Mouse (Mus musculus): ENCODE results near the gene Dgki. TPM values are rescaled to one million over a fixed set of nuclear protein-coding genes. Genes with fewer than 3 reads are reported as not detected.

Gene Dgki
- total and polyA plus RNA-seq, 3 experiments, result not detected

DNA sequence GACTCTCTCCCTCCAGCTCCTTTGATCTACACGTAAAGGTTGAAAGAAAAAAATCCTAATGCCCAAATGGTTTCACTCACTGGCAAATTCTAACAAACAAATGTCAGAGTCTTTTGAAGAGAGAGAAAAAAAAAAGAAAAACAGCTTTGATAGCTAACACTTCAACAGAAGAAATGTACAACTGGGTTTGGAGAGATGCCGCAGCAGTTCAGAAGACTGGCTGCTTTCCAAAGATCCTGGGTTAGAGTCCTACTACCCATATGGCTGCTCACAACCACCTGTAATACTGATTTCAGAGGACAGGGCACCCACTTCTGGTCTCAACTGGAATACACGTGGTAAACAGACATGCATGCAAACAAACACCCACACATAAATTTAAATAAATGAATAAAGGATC, 309.8 kb downstream of the Dgki start:
- no peaks in the 10 kb centered on the region for H3K36me3 ChIP-seq (ENCODE audit: control insufficient read depth in 1 of 2, insufficient read depth in 2 of 2, low read length in 2 of 2)

DNA sequence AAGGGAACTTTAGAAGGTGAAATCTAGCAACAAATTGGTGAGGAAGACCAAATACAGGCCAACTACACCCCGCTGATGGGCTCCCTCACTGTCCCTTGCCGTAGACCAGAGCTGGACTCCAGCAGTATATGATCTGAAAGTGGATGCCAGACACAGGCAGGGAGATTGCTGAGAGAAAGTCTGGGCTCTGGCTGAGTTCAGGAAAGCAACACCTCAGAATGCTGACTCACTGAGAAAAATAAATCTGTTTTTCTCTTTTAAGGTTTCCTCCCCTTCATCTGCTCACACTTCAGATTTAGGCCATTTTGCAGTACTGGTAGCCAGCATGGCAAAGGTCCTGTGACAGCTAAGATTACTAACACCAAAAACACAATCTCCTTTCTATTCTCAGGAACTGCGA, 311.2 kb downstream of the Dgki start:
- Histone ChIP-seq H3K4me1 (ENCODE audit: control insufficient read depth in 1 of 2, insufficient read depth in 2 of 2, low read length in 2 of 2) (no peaks in the 10 kb centered on the region), H3K36me3 (ENCODE audit: control insufficient read depth in 1 of 2, insufficient read depth in 2 of 2, low read length in 2 of 2) (no peaks in the 10 kb centered on the region), H3K9ac (ENCODE audit: control insufficient read depth, low read depth, low read length, poor library complexity, severe bottlenecking) (no peak overlapping the region), H3K4me3 (ENCODE audit: control insufficient read depth in 1 of 2, insufficient read depth in 1 of 2, low read depth in 2 of 2, low read length in 2 of 2) (no peak overlapping the region), H3K79me2 (ENCODE audit: control insufficient read depth, insufficient read depth, low read length, poor library complexity) (no peaks in the 10 kb centered on the region), H3K9me3 (replicated peaks; ENCODE audit: insufficient read depth, low read length) (no peaks in the 10 kb centered on the region), H3K27me3 (ENCODE audit: control insufficient read depth in 1 of 2, insufficient read depth in 2 of 2, low read length in 2 of 2) (no peaks in the 10 kb centered on the region), H3K27ac (ENCODE audit: control insufficient read depth, low read depth, low read length) (no peak overlapping the region)
- no peak for DNase-seq (ENCODE audit: low read depth, low spot score)
- no peak for TF ChIP-seq NRF1 (IDR thresholded peaks at IDR 0.05; ENCODE audit: insufficient read depth, low read depth, low read length, poor library complexity, severe bottlenecking)
- TF ChIP-seq CHD1 (IDR thresholded peaks at IDR 0.05; ENCODE audit: low read depth, low read length), result no peak
- TF ChIP-seq RAD21 (IDR thresholded peaks at IDR 0.05; ENCODE audit: low read depth, low read length), result no peak
- no peak for TF ChIP-seq EP300 (IDR thresholded peaks at IDR 0.05; ENCODE audit: low read depth in 1 of 2, low read length in 2 of 2)
- no peak for TF ChIP-seq ZC3H11A (IDR thresholded peaks at IDR 0.05; ENCODE audit: low read depth, low read length)
- TF ChIP-seq KAT2A (conservative IDR thresholded peaks at IDR 0.05; ENCODE audit: low read depth, low read length), result no peak
- TF ChIP-seq E2F4 (IDR thresholded peaks at IDR 0.05; ENCODE audit: borderline replicate concordance, low read depth, low read length), result no peak
- no peak for TF ChIP-seq BHLHE40 (IDR thresholded peaks at IDR 0.05; ENCODE audit: borderline replicate concordance, low read depth, low read length)
- no peak for TF ChIP-seq ZKSCAN1 (IDR thresholded peaks at IDR 0.05; ENCODE audit: low read depth, low read length)

More for the DNA sequence above, 309.8 kb downstream of the Dgki start:
- no peak for DNase-seq (ENCODE audit: low read depth, low spot score)
- TF ChIP-seq MYB (IDR thresholded peaks at IDR 0.05; ENCODE audit: low read depth, low read length) (no peak), TCF12 (IDR thresholded peaks at IDR 0.05; ENCODE audit: low read depth, low read length) (no peak), ETS1 (IDR thresholded peaks at IDR 0.05; ENCODE audit: low read depth, low read length) (no peak), MXI1 (IDR thresholded peaks at IDR 0.05; ENCODE audit: low read depth, low read length) (no peak), CHD1 (IDR thresholded peaks at IDR 0.05; ENCODE audit: low read depth, low read length) (no peak), CHD2 (IDR thresholded peaks at IDR 0.05; ENCODE audit: low read length) (no peak), UBTF (IDR thresholded peaks at IDR 0.05; ENCODE audit: borderline replicate concordance, insufficient read depth, low read depth, low read length) (no peak), GATA1 (IDR thresholded peaks at IDR 0.05; ENCODE audit: low read depth, low read length) (no peak)
- Histone ChIP-seq H3K27me3 (ENCODE audit: control insufficient read depth in 1 of 2, insufficient read depth in 2 of 2, low read length in 2 of 2) (no peaks in the 10 kb centered on the region), H3K79me2 (ENCODE audit: control insufficient read depth, insufficient read depth, low read length, poor library complexity) (no peaks in the 10 kb centered on the region), H3K4me3 (ENCODE audit: control insufficient read depth in 1 of 2, insufficient read depth in 1 of 2, low read depth in 2 of 2, low read length in 2 of 2) (no peak overlapping the region), H3K9me3 (replicated peaks; ENCODE audit: insufficient read depth, low read length) (no peaks in the 10 kb centered on the region), H3K27ac (ENCODE audit: control insufficient read depth, low read depth, low read length) (no peak overlapping the region), H3K4me1 (ENCODE audit: control insufficient read depth in 1 of 2, insufficient read depth in 2 of 2, low read length in 2 of 2) (no peaks in the 10 kb centered on the region), H3K9ac (ENCODE audit: control insufficient read depth, low read depth, low read length, poor library complexity, severe bottlenecking) (no peak overlapping the region)
